Mouse (Mus musculus) cortical plate, adult 2 months (tissue): ENCODE measurements around the gene Dusp14. TPM values are rescaled to one million over a fixed set of nuclear protein-coding genes. Genes with fewer than 3 reads are reported as not detected.

Experiments
- H3K27ac ChIP-seq: fragments of 200-500 bp; 2 replicates; pipeline ENCODE4 v1.5.1; 2012; ENCODE audit warnings: low read length, control low read depth, inconsistent platforms; ENCODE audit not compliant: insufficient read depth
- H3K4me1 ChIP-seq: fragments of 200-500 bp; 2 replicates; pipeline ENCODE4 v1.6.1; 2011; ENCODE audit warnings: low read length; ENCODE audit not compliant: control insufficient read depth, insufficient read depth
- H3K4me3 ChIP-seq: fragments of 200-500 bp; 2 replicates; pipeline ENCODE4 v1.5.1; 2011; ENCODE audit warnings: mild to moderate bottlenecking, low read length, control low read depth; ENCODE audit not compliant: insufficient read depth
- CTCF ChIP-seq: fragments of 200-500 bp; IDR thresholded peaks from 2 replicates; pipeline ENCODE4 v1.5.1; 2011; ENCODE audit warnings: mild to moderate bottlenecking, control low read depth, low read length; ENCODE audit not compliant: insufficient read depth; ENCODE audit errors: extremely low read depth
- POLR2A ChIP-seq: fragments of 200-500 bp; IDR thresholded peaks from 2 replicates; pipeline ENCODE4 v1.6.1; 2011; ENCODE audit warnings: mild to moderate bottlenecking, low read length, control low read depth; ENCODE audit not compliant: insufficient read depth; ENCODE audit errors: extremely low read depth
- polyA plus RNA-seq: library from polyadenylated mRNA; depleted of rRNA; stranded (reverse); fragments of >200 nt; gene quantifications from 2 replicates; pipeline ENCODE4 v1.2.3, GENCODE M21; 2012

The Dusp14 gene
- polyA plus RNA-seq, 1 experiment = 119 TPM

DNA sequence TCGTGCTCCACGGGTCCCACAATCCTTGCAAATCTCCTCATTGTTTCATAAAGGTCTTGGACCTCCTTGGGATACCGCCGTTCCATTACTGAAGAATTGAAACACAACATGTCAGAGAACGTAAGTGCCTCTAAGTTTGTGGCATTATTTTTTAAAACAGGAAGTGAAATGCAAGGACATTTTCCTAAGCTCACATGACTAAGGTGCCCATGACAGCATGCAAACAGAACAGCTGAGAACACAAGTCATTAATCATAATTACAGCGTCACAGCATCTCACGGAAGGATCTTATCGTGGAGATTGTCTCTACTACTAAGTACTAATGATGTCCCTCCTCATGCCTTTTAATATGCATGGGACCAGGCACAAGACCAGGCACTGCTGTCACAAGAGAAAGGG lies 21.5 kb upstream of the Dusp14 start:
- no peak overlapping the region for H3K27ac ChIP-seq
- H3K4me3 ChIP-seq = no peak overlapping the region
- H3K4me1 ChIP-seq = no peaks in the 10 kb centered on the region
- no peak for TF ChIP-seq POLR2A
- no peak for TF ChIP-seq CTCF

DNA sequence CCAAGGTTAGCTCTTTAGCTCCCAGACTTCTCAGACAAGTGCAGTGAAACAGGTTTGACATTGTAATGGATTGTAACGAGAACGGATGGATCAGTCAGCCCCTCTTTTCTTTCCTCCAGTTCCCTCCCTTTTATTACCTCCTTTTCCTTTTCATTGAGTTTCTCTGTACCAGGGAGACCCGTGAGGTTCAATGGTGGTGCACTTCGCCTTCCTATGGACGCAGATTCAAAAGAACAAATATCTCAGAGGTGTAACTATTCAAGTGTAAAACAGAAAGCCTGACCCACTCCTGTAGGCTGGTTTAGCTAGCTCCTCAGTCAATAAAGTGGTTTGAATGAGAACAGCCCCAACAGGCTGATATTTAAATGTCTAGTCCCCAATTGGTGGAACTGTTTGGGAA lies 12.8 kb upstream of the Dusp14 start:
- TF ChIP-seq POLR2A (no peak), CTCF (no peak)

GRCm38 (mm10) chr11:84080327-84080726 lies 11.3 kb upstream of the Dusp14 start:
- peaks cover 6% of the 10 kb centered on the region; the same call in 1 of the 2 replicates for H3K4me1 ChIP-seq
- H3K4me3 ChIP-seq = no peak overlapping the region
- TF ChIP-seq CTCF (no peak), POLR2A (no peak)
- H3K27ac ChIP-seq = no peak overlapping the region

More for the DNA sequence above, 12.8 kb upstream of the Dusp14 start:
- H3K4me1 ChIP-seq = peaks cover 6% of the 10 kb centered on the region; the same call in 1 of the 2 replicates
- no peak overlapping the region for H3K27ac ChIP-seq
- no peak overlapping the region for H3K4me3 ChIP-seq

- peaks cover 6% of the 10 kb centered on the region; the same call in 1 of the 2 replicates for H3K4me1 ChIP-seq
- no peak overlapping the region for H3K27ac ChIP-seq
- TF ChIP-seq CTCF = no peak
- no peak for TF ChIP-seq POLR2A
Measured at GRCm38 (mm10) chr11:84079887-84080286, 10.8 kb upstream of the Dusp14 start.

GRCm38 (mm10) chr11:84079361-84079760 lies 10.3 kb upstream of the Dusp14 start:
- Histone ChIP-seq H3K27ac (0 out of 2 replicates have a peak overlapping the region, but pooled peaks have one; percentile 4), H3K4me3 (no peak overlapping the region), H3K4me1 (peaks cover 8% of the 10 kb centered on the region)
- no peak for TF ChIP-seq CTCF

More at GRCm38 (mm10) chr11:84079887-84080286, 10.8 kb upstream of the Dusp14 start:
- no peak overlapping the region for H3K4me3 ChIP-seq

- TF ChIP-seq POLR2A = no peak
- no peak for TF ChIP-seq CTCF
- H3K27ac ChIP-seq = no peak overlapping the region
- H3K4me1 ChIP-seq = peaks cover 9% of the 10 kb centered on the region
- no peak overlapping the region for H3K4me3 ChIP-seq
Measured at GRCm38 (mm10) chr11:84078601-84079000, 9.5 kb upstream of the Dusp14 start.

DNA sequence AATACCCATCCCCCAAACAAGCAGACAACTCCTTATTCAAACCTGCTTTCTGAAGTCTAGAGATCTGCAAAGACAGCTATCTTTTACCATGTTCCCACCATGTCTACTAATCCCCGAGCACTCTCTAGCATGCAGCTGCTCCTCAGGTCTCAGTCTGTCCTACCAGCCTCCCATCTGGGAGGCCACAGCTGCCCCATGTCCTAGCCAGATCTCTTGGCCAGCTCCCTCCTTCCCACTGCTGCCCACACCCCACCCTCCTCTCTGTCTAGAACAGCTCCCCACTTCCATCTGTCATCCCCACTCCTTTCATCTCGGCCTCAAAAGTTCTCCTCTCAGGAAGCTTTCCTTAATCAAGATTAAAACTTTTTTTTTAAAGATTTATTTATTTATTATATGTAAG lies 7.9 kb upstream of the Dusp14 start:
- TF ChIP-seq CTCF (no peak), POLR2A (no peak)
- Histone ChIP-seq H3K4me1 (peaks cover 20% of the 10 kb centered on the region), H3K4me3 (no peak overlapping the region), H3K27ac (no peak overlapping the region)

GRCm38 (mm10) chr11:84073816-84074764 lies 5.0 kb upstream of the Dusp14 start:
- H3K27ac ChIP-seq = peak overlapping the region; percentile 84
- no peak for TF ChIP-seq POLR2A
- TF ChIP-seq CTCF = no peak
- peaks cover 18% of the 10 kb centered on the region for H3K4me1 ChIP-seq
- no peak overlapping the region for H3K4me3 ChIP-seq

GRCm38 (mm10) chr11:84072904-84073651 lies 4.0 kb upstream of the Dusp14 start:
- no peak for TF ChIP-seq POLR2A
- TF ChIP-seq CTCF = no peak
- no peak overlapping the region for H3K4me3 ChIP-seq
- peak overlapping the region; percentile 84 for H3K27ac ChIP-seq
- H3K4me1 ChIP-seq = peaks cover 19% of the 10 kb centered on the region
